Mouse (Mus musculus) liver, embryonic 14.5 days (tissue): ENCODE data around the gene Cd96. TPM values are rescaled to one million over a fixed set of nuclear protein-coding genes. Genes with fewer than 3 reads are reported as not detected.

ENCODE experiments used
- ATAC-seq: fragments of 200-750 bp; cut with Nextera tagmentation; 2 replicates; pipeline ENCODE4 v1.8.0; 2017; ENCODE audit warnings: moderate number of reproducible peaks, mild to moderate bottlenecking, moderate library complexity; ENCODE audit not compliant: insufficient read depth
- DNase-seq, 3 experiments: peaks; one replicate each; pipeline ENCODE4 v3.0.0-alpha.2; 2012 to 2013; ENCODE audit warnings: low read depth in 3 of 3, low spot score in 3 of 3
- H3K27ac ChIP-seq: fragments of 300-500 bp; sonication (generic); 2 replicates; pipeline ENCODE4 v1.5.1; 2014; ENCODE audit warnings: moderate library complexity, mild to moderate bottlenecking, control low read depth, inconsistent platforms
- H3K27me3 ChIP-seq: fragments of 300-500 bp; sonication (generic); 2 replicates; pipeline ENCODE4 v1.6.1; 2014; ENCODE audit warnings: mild to moderate bottlenecking, low read length, moderate library complexity; ENCODE audit not compliant: control insufficient read depth, insufficient read depth
- H3K36me3 ChIP-seq: fragments of 300-500 bp; sonication (generic); replicated peaks from 2 replicates; pipeline ENCODE4 v1.6.1; 2014; ENCODE audit warnings: low read depth; ENCODE audit not compliant: control insufficient read depth, insufficient read depth
- H3K4me1 ChIP-seq, 2 experiments: fragments of 200-500 bp in 1 of 2; fragments of 300-500 bp in 1 of 2; sonication (generic) in 1 of 2; replicated peaks; 2 replicates each; pipeline ENCODE4 v1.6.1; 2012 to 2014; ENCODE audit warnings: antibody characterized with exemption in 1 of 2, inconsistent platforms in 1 of 2, low read length in 1 of 2; ENCODE audit not compliant: control insufficient read depth in 2 of 2, insufficient read depth in 2 of 2
- H3K4me2 ChIP-seq: fragments of 300-500 bp; sonication (generic); 2 replicates; pipeline ENCODE4 v1.6.1; 2014; ENCODE audit warnings: low read depth, mild to moderate bottlenecking, control low read depth, moderate library complexity
- H3K4me3 ChIP-seq, 2 experiments: fragments of 200-500 bp in 1 of 2; fragments of 300-500 bp in 1 of 2; sonication (generic) in 1 of 2; 2 replicates each; pipeline ENCODE4 v1.5.1; 2012 to 2014; ENCODE audit warnings: low read depth in 2 of 2, low read length in 2 of 2, mild to moderate bottlenecking in 2 of 2, control low read depth in 1 of 2, inconsistent platforms in 1 of 2, moderate library complexity in 1 of 2; ENCODE audit not compliant: insufficient read depth in 1 of 2
- H3K9ac ChIP-seq: fragments of 300-500 bp; sonication (generic); replicated peaks from 2 replicates; pipeline ENCODE4 v1.6.1; 2014; ENCODE audit warnings: mild to moderate bottlenecking, control low read depth, moderate library complexity
- H3K9me3 ChIP-seq: fragments of 300-500 bp; sonication (generic); 2 replicates; pipeline ENCODE4 v1.6.1; 2016; ENCODE audit warnings: low read length, mixed read lengths; ENCODE audit not compliant: control insufficient read depth
- CTCF ChIP-seq: IDR thresholded peaks from 2 replicates; pipeline ENCODE4 v1.5.1; 2016; ENCODE audit warnings: antibody characterized with exemption, low read depth, control low read depth
- EP300 ChIP-seq: IDR thresholded peaks from 2 replicates; pipeline ENCODE4 v1.6.1; 2016; ENCODE audit warnings: antibody characterized with exemption, low read depth
- WGBS: fragments of 180-500 bp; shearing (Covaris S2); extraction: QIAGEN DNeasy Blood & Tissue Kit; methylation state at CpG from one replicate; pipeline ENCODE4 v1.1.7; 2014; ENCODE audit not compliant: insufficient replicate concordance; 5-methylcytosine and 5-hydroxymethylcytosine counted together
- polyA plus RNA-seq, 2 experiments: library from polyadenylated mRNA; depleted of rRNA in 1 of 2; stranded (reverse) in 1 of 2; unstranded in 1 of 2; fragments of >200 nt; fragmentation: Nextera tagmentation in 1 of 2; extraction: Ambion mirVana in 1 of 2; gene quantifications; 2 replicates each; pipeline versions ENCODE4 v1.2.1 to v1.2.3; 2012 to 2014

Gene Cd96
- polyA plus RNA-seq, 2 experiments = 0.07 TPM; not detected in 1

- DNase-seq = no peak
- no peak for ATAC-seq
- no peak overlapping the region for H3K9ac ChIP-seq
- H3K4me1 ChIP-seq = no peaks in the 10 kb centered on the region
- no peak overlapping the region for H3K4me2 ChIP-seq
- TF ChIP-seq CTCF (no peak), EP300 (no peak)
- no peaks in the 10 kb centered on the region for H3K27me3 ChIP-seq
- no peak overlapping the region for H3K4me3 ChIP-seq
- no peaks in the 10 kb centered on the region for H3K36me3 ChIP-seq
- 46% methylated on average over 3 of the region's 3 CpGs for WGBS
- no peaks in the 10 kb centered on the region for H3K9me3 ChIP-seq
- H3K27ac ChIP-seq = no peak overlapping the region
Measured at GRCm38 (mm10) chr16:46117645-46118044, 2.4 kb downstream of the Cd96 start.

- ATAC-seq (no peak), DNase-seq (no peak)
- Histone ChIP-seq H3K36me3 (no peaks in the 10 kb centered on the region), H3K27ac (no peak overlapping the region), H3K4me3 (no peak overlapping the region), H3K4me1 (no peaks in the 10 kb centered on the region), H3K9me3 (no peaks in the 10 kb centered on the region), H3K27me3 (no peaks in the 10 kb centered on the region), H3K9ac (no peak overlapping the region), H3K4me2 (no peak overlapping the region)
- no peak for TF ChIP-seq EP300
- TF ChIP-seq CTCF = no peak
- WGBS = 20% methylated on average over 2 of the region's 2 CpGs
Measured at GRCm38 (mm10) chr16:46114727-46115126, 5.3 kb downstream of the Cd96 start.

GRCm38 (mm10) chr16:46109536-46109935, 10.5 kb downstream of the Cd96 start:
- TF ChIP-seq CTCF (no peak), EP300 (no peak)
- no peaks in the 10 kb centered on the region for H3K4me1 ChIP-seq
- no peak for ATAC-seq

GRCm38 (mm10) chr16:46107431-46107830, 12.6 kb downstream of the Cd96 start:
- DNase-seq (no peak), ATAC-seq (no peak)
- Histone ChIP-seq H3K4me1 (no peaks in the 10 kb centered on the region), H3K9ac (no peak overlapping the region), H3K36me3 (no peaks in the 10 kb centered on the region), H3K4me2 (no peak overlapping the region), H3K27me3 (no peaks in the 10 kb centered on the region), H3K27ac (no peak overlapping the region), H3K9me3 (no peaks in the 10 kb centered on the region), H3K4me3 (no peak overlapping the region)
- WGBS = 22% methylated on average over 4 of the region's 4 CpGs
- TF ChIP-seq CTCF = no peak

More at GRCm38 (mm10) chr16:46109536-46109935, 10.5 kb downstream of the Cd96 start:
- WGBS = 32% methylated on average over 8 of the region's 8 CpGs
- Histone ChIP-seq H3K27me3 (no peaks in the 10 kb centered on the region), H3K4me3 (no peak overlapping the region), H3K27ac (no peak overlapping the region), H3K9me3 (no peaks in the 10 kb centered on the region), H3K36me3 (no peaks in the 10 kb centered on the region), H3K4me2 (no peak overlapping the region), H3K9ac (no peak overlapping the region)
- no peak for DNase-seq

- Histone ChIP-seq H3K9ac (no peak overlapping the region), H3K36me3 (no peaks in the 10 kb centered on the region), H3K4me3 (no peak overlapping the region), H3K27me3 (no peaks in the 10 kb centered on the region), H3K27ac (no peak overlapping the region), H3K4me2 (no peak overlapping the region), H3K4me1 (no peaks in the 10 kb centered on the region), H3K9me3 (no peaks in the 10 kb centered on the region)
- DNase-seq (no peak), ATAC-seq (no peak)
- TF ChIP-seq EP300 = no peak
- TF ChIP-seq CTCF = no peak
- WGBS = 56% methylated on average over 9 of the region's 9 CpGs
Measured at GRCm38 (mm10) chr16:46104491-46104890, 15.6 kb downstream of the Cd96 start.
